Mouse (Mus musculus) adrenal gland, postnatal 36 days (tissue): ENCODE data around the gene AW551984. TPM values are rescaled to one million over a fixed set of nuclear protein-coding genes. Genes with fewer than 3 reads are reported as not detected.

Experiments used
- DNase-seq, 2 experiments: peaks; one replicate each; pipeline ENCODE4 v3.0.0; 2021; ENCODE audit warnings: mixed read lengths in 1 of 2
- long read RNA-seq, 2 experiments: library from polyadenylated mRNA; stranded (forward); transcript quantifications; one replicate each; pipeline ENCODE4 v2.0.0; 2021; ENCODE audit warnings: borderline sequencing depth in 2 of 2
- total RNA-seq, 2 experiments: library from RNA; stranded (reverse); gene quantifications; 2 replicates each; pipeline ENCODE4 v1.2.3; 2021

Gene AW551984
- total RNA-seq: 1 to 10 TPM; 6.6 to 7.9 TPM
- long read RNA-seq, experiment 1, full-length matches to known transcripts: 5 of 8 reads
- long read RNA-seq, experiment 1, partial matches to known transcripts: 3 of 8 reads
- long read RNA-seq, experiment 1, other reads (novel, unspliced or antisense): 0 of 8 reads
- long read RNA-seq, experiment 2, full-length matches to known transcripts: 4 of 7 reads
- long read RNA-seq, experiment 2, partial matches to known transcripts: 3 of 7 reads
- long read RNA-seq, experiment 2, other reads (novel, unspliced or antisense): 0 of 7 reads

DNA sequence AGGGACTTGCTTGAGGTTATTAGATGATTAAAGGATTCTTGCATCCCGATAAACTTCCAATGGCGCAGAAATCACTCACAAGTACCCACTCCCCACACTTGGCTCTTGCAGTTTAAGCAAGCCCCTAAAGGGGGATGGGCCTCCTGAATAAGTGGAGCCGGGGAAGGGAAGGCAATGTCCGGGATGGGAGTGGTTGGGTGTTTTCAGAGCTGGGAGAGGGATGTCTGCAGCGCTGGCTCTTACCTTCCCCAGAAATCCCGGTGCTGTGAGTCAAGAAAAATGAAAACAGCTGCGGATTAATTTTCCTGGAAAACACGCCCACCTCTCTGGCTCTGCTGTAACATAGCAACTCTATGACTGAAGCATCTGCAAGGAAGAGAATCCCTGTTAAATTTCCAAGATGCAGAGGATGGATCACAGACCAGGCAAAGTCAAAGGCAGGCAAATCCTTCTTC, at the start of gene AW551984:
TSS of gene AW551984 (minus strand) at position 405 of the 455 bp plus-strand sequence.
- DNase-seq: no peak

DNA sequence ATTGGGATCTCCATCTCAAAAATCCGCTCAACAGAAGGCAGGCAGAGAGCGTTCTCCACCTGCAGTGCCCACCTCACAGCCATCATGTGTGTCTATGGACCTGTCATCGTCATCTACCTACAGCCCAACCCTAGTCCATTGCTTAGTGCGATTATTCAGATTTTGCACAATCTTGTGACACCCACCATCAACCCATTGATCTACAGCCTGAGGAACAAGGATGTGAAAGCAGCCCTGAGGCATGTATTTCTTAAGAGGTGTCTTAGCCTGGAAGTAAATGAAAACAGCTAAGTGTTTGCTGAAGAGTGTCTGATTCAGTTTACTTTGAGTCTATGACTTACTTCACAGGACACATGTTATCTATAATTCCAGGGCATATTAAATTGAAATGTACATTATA, 43.2 kb upstream of the AW551984 start:
- no peak for DNase-seq

DNA sequence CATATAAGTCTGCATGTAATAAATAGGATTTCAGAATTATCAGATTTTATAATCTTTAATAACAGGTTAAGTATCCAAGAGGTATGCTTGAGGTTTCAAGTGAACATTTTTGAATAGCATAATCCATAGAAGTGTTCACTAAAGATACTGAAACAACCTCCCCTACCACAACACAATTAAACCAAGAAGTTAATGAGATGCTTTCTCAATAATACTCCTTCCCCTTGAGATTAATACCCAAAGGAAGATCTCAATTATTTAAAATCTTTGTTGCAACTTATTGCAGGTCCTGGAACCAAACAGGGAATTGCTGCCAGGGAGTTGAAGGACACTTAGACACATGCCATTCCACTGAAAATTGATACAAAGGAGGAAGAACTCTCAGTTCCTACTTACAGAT, 40.6 kb upstream of the AW551984 start, which contains the start of gene Olfr961:
TSS of gene Olfr961 (plus strand) at position 301 of the 400 bp plus-strand sequence.
- no peak for DNase-seq

DNA sequence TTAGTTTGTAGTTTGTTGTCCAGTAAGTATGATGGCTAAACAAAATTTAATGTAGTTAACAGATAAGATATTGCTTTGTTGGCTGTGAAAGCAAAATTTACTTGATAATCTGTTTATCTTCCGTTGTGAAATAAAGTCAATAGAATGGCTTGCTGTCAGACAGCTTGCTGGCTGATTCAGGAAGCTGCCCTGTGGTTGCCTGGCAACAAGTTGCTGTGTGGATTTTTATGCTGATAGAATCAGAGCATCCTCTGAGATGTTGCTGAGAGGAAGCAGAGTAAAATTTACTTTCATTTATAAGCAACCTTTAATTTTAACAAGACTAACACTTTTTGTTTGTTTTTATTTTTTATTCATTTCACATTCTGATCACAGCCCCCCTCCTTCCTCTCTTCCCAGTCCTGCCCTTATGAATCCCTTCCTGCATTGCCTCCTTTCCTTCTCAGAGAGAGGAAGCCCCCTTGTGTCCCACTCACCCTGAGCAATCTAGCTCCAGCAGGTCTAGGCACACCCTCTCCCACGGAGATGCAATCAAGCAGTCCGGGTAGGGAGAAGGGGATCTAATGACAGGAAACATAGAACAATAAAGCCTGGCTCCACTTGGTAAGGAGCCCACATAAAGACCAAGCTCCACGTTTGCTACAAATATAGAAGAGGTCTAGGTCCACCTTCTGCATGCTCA, 29.9 kb upstream of the AW551984 start:
- DNase-seq: no peak

DNA sequence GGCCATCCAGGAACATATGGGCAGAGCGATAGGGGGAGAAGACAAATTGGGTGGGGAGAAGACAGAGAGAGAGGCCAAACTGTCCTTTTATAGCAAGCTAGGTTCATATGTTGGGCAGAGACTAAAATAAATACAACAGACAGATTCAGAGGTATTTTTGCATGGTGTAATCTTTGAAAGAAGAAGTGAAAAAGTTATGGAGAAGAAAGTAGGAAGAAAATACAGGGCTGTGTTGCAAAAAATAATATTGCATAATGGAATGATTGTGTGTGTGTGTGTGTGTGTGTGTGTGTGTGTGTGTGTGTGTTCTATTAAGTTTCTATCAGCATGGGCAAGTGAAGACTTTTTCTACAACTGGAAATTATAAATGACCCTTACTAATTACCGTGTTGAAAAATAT, 24.9 kb upstream of the AW551984 start:
- no peak for DNase-seq

DNA sequence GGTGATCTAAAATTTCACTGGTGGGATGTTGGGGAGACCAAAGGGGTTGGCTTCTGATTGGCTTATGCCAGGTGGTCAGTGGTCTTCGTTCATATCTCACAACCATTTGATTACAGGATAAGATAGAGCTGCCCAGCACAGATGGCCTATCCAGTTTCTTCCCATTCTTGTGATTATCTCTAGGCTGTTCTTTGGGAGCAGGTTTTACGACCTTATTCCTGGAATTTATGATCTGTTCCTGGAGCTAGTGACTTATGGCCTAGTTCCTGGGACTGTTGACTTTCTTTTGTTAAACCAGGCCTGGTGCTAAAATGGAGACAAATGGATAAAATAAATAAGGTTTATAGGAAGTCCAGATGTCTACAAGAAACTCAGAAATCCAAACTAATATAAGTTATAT, 20.5 kb upstream of the AW551984 start:
- no peak for DNase-seq

DNA sequence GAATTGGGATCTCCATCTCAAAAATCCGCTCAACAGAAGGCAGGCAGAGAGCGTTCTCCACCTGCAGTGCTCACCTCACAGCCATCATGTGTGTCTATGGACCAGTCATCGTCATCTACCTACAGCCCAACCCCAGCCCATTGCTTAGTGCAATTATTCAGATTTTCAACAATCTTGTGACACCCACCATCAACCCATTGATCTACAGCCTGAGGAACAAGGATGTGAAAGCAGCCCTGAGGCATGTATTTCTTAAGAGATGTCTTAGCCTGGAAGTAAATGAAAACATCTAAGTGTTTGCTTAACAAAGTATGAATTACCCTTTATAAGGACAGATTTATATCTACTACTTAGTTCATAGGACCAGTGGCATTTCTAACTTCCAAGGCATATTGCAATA, 19.6 kb upstream of the AW551984 start:
- no peak for DNase-seq

DNA sequence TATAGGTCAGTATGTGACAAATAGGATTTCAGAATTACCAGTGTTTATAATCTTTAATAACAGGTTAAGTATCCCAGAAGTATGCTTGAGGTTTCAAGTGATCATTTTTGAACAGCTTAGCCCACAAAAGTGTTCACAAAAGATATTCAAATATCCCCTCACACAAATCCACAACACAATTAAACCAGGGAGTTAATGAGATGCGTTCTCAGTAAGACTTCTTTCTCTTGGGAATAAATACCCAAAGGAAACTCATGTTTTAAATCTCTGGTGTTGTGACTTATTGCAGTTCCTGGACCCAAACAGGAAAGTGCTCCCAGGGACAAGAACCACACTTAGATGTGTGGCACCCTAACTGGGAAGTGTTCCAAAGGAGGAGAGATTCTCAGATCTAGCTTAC, 16.9 kb upstream of the AW551984 start, which contains the start of gene Olfr960:
TSS of gene Olfr960 (plus strand) at position 301 of the 400 bp plus-strand sequence.
- DNase-seq: no peak

DNA sequence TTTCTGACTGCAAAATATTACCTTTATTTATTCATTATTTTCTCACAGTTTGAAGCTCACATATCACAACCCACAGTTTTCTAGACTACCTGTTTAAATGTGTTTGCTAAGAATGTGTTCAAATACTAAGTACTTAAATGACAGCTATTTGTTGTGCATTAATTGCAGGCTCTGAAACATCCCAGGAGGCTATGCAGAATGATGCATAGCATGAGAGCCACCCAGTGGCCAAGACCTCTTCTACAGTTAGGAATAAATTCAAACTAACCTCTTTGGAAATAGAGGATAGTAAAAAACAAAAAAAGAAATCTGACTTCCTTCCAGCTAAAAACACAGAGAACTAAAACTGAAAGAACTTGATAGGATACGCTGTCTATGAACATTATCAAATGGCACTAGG, 7.8 kb upstream of the AW551984 start:
- DNase-seq: peak in 1 of 2 experiments; percentile 7

DNA sequence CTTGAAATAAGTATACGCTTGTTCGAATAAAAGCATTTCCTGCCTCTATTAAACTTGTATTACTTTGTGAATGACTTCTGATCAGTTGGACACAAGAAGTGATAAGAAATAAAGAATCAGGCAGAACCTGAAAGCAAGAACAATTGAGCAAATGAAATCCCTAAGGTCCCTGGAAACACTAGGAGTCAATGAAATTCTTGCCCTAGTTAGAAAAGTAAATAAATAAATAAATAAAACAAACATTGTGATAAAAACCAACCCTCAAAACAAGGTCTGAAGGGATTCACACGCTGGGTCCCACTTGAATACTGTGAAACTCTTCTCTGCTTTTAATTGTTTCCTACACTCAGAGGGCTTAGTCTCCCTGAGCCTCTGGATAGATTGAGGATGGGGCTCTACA, 6.2 kb upstream of the AW551984 start, which contains the start of gene Olfr148:
TSS of gene Olfr148 (plus strand) at position 301 of the 400 bp plus-strand sequence.
- no peak for DNase-seq

DNA sequence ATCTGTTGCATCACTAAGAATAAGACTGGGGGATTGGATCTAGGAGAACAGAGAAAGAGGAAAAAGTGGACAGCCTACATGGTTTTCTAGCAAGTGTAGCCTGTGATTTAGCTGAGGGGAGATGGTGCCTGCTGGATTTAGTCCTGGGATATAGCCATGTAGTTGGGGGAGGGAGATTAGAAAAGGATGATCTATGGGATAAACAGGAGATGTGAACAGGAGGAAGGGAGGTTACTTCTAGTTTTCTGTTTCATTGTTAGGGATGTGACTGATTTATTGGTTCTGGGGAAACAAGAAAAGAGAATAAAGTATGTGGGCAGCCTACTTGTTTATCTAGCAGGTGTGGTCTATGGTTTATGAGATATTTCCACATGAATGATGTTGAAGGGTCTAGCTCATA, 4.3 kb upstream of the AW551984 start:
- no peak for DNase-seq

DNA sequence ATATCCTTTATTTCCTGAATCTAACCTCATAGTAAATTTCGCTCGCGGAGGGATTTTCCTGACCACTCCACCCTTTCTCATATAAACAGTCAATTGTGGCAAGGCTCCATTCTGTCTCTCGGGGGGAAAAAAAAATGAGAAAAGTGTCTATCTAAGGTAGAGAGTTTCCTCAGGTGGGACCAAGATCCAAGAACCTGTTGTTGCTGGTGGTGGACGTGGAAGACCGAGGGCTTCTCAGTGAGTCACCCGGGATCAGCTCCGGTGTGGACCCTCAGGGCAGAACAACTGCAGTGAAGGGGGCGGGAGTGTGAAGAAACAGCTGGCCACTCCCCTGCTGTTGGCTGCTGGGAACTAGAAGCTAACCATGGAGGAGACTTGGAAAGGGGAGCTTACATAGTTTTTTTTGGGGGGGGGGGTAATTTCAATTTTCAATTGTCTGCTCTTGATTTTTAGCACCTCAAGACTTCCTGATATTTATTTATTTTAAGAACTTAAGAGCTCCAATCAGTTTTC, 814 bp downstream of the AW551984 start:
- DNase-seq: no peak

DNA sequence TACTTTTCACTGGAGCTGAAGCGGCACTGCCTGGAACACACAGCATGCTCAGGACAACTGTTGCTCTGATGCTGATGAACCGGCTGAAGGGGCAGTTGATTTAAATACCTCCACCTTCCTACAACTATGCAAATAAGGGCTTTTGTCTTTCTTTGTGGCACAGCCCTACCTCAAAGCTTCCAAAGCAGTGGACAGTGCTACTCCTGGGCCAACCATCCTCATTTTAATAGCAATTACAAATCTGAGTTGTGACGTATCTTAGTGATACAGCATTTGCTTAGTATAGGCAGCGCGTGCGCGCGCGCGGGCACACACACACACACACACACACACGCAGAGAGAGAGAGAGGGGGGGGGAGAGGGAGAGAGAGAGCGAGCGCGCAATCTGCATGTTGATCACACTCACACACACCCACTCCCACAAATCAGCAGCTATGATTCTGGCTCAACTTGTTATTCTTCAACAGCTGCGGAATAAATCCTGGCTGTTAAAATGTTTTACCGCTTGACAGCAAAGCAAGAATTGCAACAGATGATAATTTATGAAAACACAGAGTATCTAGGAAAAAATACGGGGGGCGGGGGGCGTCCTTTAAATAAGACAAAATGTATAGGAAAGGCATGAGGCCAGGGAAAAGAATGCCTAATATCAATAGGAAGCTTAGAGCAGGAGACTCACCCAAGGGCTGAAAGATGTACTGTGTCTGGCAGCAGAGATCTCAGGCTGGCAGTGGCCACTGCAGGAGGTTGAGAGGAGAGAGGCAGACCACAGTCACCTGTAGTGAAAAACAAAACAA, 1.5 kb downstream of the AW551984 start:
- no peak for DNase-seq

DNA sequence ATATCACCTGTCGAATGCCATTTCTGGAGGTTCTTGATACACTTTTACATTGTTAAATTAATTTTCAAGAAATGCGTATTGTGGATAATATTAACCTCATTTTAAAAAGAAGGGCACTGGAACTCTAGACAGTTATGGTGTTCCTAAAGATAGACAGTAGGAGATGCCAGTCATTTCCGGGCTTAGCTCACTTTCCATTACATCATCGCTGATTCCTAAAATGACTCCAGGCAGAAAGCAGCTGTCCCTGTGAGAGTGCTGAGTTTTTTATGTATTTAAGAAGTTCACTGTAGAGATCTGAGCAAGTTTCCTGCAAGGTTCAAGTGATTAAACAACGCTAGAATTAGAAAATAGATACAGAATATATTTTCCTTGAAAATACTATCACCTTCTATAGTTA, 27.2 kb downstream of the AW551984 start:
- no peak for DNase-seq

DNA sequence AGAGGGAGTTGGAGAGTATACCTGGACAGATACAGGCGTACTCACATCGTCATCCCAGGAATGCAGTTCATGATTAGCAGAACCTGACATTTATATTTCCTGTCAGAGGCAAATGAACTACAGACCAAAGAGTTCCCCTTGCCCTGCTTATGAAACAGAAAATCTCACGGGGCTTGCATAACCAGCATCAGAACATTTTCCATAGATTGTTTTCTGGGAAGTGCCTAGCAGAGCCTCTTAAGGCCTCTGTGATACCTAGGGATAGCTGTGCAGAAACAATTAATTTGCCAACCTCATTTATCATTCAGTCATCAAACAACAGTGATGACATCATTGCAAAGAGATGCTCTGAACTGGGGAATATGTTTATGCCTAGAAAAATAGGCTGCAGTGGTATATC, 28.7 kb downstream of the AW551984 start, which contains the start of gene Olfr959:
TSS of gene Olfr959 (minus strand) at position 101 of the 400 bp plus-strand sequence.
- DNase-seq: no peak

DNA sequence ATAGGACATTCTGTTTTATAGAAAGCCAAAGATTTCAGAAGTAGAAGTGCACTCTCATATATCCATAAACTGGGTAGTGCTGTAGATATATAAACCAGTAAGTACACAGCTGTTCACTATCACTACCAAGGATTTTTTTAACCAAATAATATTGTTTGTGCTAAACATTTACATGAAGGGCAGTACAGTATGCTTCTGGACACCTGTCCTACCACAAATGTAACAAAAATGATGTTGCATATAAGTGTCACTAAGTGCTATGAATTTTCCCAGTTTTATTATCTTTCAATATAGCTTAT, 45.9 kb downstream of the AW551984 start:
- DNase-seq: no peak

DNA sequence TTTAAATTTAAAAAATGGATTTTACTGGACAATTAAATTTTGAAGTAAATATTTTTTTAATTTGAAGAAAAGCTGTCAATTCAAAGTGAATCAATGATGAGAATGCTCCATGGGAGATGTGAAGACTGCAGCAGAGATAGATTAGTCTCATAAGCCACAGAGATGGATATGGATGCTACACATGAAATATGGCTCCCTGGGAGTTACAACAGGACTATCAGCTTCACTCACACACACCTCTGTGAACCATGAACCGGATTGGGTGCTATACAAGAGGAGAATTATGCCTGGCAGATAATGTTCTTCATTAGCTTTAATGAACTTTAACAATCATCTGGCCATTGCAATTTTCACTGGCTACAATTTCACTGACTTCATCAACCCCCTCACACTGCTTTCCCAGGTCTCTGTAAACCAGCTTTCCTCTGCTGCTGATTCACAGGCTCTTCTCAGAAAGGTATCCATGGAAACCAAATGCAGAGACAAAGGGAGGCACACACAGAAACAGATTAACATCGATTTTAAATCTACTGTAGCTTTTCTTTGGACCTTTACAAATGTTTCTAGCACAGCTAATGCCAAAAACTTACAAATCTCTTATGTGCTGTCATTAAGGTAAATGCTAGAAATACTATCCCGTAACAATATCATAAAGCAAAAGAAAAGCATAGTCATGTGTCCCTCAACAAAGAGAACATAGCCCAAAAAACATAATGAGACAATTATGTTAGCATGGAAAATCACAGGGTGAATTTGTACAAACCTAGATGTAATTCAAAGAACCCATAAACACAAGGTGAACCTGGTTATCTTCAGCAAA, 46.5 kb downstream of the AW551984 start:
- DNase-seq: no peak

DNA sequence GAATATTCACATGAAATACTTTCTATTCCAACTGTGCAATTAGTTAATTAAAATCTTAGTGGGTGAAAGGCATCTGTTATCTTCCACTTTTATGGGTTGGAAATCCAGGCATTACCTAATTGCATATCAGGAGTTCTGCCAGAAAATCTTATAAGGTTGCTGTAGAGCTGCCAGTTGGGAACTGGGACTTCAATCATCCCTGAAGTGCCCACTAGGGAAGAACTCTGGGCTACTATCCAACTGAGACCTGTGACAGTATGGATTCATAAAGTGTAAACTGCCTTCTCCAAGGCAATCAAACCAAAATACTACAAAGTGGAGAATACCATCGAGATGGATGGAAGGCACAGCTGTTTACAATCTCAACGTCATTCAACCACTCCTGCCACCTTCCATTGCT, 50.3 kb downstream of the AW551984 start, which contains the start of gene Olfr958:
TSS of gene Olfr958 (minus strand) at position 109 of the 400 bp plus-strand sequence.
- DNase-seq: no peak

DNA sequence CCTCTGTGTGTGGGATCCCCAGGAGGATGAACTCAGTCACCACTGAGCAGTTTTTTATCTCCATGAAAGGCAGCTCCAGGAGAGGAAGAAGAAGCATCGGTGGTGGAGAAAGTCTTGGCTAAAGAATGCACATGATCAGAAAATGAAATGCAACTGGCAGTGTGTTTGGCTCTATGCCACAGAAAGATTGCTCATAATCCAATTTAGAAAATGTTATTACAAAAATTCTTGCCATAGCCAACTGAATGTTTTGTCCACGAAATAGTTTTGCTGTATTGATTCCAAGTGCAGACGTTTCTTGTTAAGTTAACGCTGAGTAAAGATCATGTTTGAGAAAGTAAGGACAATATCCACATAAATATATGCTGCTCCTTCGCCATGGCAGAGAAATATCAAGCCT, 53.4 kb downstream of the AW551984 start:
- DNase-seq: no peak
